Mouse (Mus musculus): Measurements from ENCODE around the gene Gpx8.
"Not testable (repeated sequence)": the region's sequence is repeated elsewhere in the genome, so short reads cannot be mapped to it uniquely, and the experiment has no call there.

Gpx8 gene

GRCm38 (mm10) chr13:113023274-113024143 is 22.7 kb downstream of the Gpx8 start:
- DNase-seq (ENCODE audit: low spot score): no peak

- DNase-seq (ENCODE audit: low spot score): no peak
Measured at GRCm38 (mm10) chr13:113022467-113022866, 23.7 kb downstream of the Gpx8 start.

- DNase-seq (ENCODE audit: low spot score): no peak
Measured at GRCm38 (mm10) chr13:113021521-113021920, 24.7 kb downstream of the Gpx8 start.

- not testable (repeated sequence) for DNase-seq (ENCODE audit: low spot score)
Measured at GRCm38 (mm10) chr13:113013174-113013953, 32.8 kb downstream of the Gpx8 start.

- no peak for DNase-seq (ENCODE audit: low spot score)
Measured at GRCm38 (mm10) chr13:113012683-113013082, 33.5 kb downstream of the Gpx8 start.

GRCm38 (mm10) chr13:113000576-113001318 is 45.5 kb downstream of the Gpx8 start:
- DNase-seq (ENCODE audit: low spot score): no peak

- no peak for DNase-seq (ENCODE audit: low spot score)
Measured at GRCm38 (mm10) chr13:113000090-113000489, 46.1 kb downstream of the Gpx8 start.

- DNase-seq (ENCODE audit: low spot score): no peak
Measured at GRCm38 (mm10) chr13:112998427-112999201, 47.6 kb downstream of the Gpx8 start.

- DNase-seq (ENCODE audit: low spot score): no peak
Measured at GRCm38 (mm10) chr13:112997369-112997768, 48.8 kb downstream of the Gpx8 start.

- DNase-seq (ENCODE audit: low spot score): no peak
Measured at GRCm38 (mm10) chr13:112996407-112996806, 49.8 kb downstream of the Gpx8 start.

- DNase-seq (ENCODE audit: low spot score): no peak
Measured at GRCm38 (mm10) chr13:112994191-112994590, 52.0 kb downstream of the Gpx8 start.

- DNase-seq (ENCODE audit: low spot score): no peak
Measured at GRCm38 (mm10) chr13:112993531-112994152, 52.6 kb downstream of the Gpx8 start, which contains the start of gene Mcidas. TSS of gene Mcidas (plus strand) at chr13:112993845.
